Mouse (Mus musculus): ENCODE measurements around the gene Gstm4. TPM values are rescaled to one million over a fixed set of nuclear protein-coding genes. Genes with fewer than 3 reads are reported as not detected.
A peak's percentile ranks its signal among the peaks of the same experiment; 100 is the strongest.
"Not testable (repeated sequence)": the region's sequence is repeated elsewhere in the genome, so short reads cannot be mapped to it uniquely, and the experiment has no call there.

Gene Gstm4
- polyA plus RNA-seq, 1 experiment from 2014 or later = 13.8 TPM

DNA sequence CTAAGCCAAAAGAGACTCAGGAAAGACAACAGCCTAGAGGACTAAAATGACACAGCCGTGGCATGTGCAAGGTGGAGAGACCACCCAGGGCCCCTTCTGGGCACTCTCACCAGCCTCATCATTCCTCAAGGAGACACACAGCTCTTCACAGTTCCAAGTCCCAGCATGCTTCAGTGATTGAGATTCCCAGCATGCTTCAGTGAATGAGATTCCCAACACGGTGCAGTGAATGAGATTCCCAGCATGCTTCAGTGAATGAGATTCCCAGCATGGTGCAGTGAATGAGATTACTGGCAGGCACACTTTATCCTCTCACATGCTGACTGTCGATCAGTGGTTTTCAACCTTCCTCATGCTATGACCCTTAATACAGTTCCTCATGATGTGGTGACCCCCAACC is 33.1 kb downstream of the Gstm4 start:
- H3K4me3 ChIP-seq (replicated peaks) = no peak overlapping the region
- 0 out of 2 replicates have a peak overlapping the region, but pooled peaks have one; percentile 35 for H3K27ac ChIP-seq
- no peaks in the 10 kb centered on the region for H3K9me3 ChIP-seq
- peaks cover 11% of the 10 kb centered on the region for H3K4me1 ChIP-seq (replicated peaks)
- peak; percentile 74 for ATAC-seq
- WGBS = 19% methylated on average over 3 of the region's 3 CpGs
- H3K9ac ChIP-seq (replicated peaks) = no peak overlapping the region
- no peaks in the 10 kb centered on the region for H3K36me3 ChIP-seq
- no peak overlapping the region for H3K4me2 ChIP-seq (replicated peaks)
- peaks cover 6% of the 10 kb centered on the region; the same call in 1 of the 2 replicates for H3K27me3 ChIP-seq

DNA sequence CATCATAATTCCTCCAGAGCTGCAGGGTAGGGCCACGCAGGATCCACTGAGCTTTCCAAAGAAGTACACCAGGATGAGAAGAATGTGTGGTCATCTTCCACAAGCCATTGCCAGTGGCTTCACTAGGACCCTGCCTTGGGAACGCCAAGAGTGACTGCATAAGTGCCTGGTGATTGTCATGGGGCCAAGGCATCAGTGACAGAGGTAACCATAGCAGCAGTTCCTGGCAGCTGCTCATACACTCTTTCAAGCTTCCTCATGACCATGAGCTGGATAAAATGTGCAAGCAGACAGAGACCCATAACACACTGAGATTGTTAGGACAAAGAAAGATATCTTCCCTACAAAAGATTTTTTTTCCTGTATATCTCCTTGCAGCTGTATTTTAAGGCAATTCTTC is 34.4 kb downstream of the Gstm4 start:
- ATAC-seq = no peak
- Histone ChIP-seq H3K27ac (no peak overlapping the region), H3K27me3 (no peaks in the 10 kb centered on the region), H3K36me3 (no peaks in the 10 kb centered on the region), H3K4me3 (replicated peaks) (no peak overlapping the region), H3K9me3 (no peaks in the 10 kb centered on the region), H3K9ac (replicated peaks) (no peak overlapping the region), H3K4me1 (replicated peaks) (peaks cover 11% of the 10 kb centered on the region), H3K4me2 (replicated peaks) (no peak overlapping the region)
- 69% methylated on average over 2 of the region's 2 CpGs for WGBS

DNA sequence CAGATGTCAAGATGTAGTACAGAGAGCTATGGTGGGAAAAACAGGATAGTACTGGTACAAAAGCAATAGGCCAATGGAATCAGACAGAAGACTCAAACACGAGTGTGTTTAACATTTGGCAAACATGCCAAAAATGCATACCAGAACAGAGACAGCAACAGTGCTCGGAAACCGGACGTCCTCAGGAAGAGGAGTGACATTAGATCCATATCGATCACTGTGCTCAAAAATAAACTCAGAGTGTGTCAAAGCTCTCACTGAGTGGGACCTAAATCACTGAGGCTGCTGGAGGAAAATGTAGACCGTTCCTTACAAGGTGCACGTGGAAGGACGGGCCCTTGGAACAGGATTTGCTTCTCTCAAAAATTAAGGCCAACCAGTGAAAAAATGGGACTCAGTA is 42.7 kb downstream of the Gstm4 start:
- Histone ChIP-seq H3K36me3 (no peaks in the 10 kb centered on the region), H3K9ac (replicated peaks) (no peak overlapping the region), H3K4me3 (replicated peaks) (no peak overlapping the region), H3K9me3 (no peaks in the 10 kb centered on the region), H3K4me1 (replicated peaks) (no peaks in the 10 kb centered on the region), H3K4me2 (replicated peaks) (no peak overlapping the region), H3K27me3 (no peaks in the 10 kb centered on the region), H3K27ac (no peak overlapping the region)
- WGBS = 88% methylated on average over 8 of the region's 8 CpGs
- ATAC-seq = no peak

DNA sequence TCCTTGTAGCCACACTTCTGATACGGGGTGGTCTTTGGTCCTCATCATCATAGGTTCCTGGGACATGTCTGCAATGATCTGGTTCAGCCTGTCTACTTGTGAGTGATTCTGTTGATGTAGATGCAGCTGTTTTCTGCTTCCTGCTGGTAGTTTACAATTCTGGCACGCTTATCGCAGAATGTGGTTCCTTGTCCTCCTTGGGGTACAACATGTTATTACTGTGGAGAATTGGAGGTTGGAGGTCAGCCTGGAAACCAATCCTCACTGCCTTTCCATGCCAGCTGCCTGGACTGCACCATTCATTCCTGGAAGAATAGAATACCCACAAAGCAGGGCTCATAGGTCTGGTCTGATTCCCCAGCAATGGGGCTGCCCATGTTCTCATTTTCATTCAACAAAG is 45.2 kb downstream of the Gstm4 start:
- H3K9ac ChIP-seq (replicated peaks) = no peak overlapping the region
- H3K4me2 ChIP-seq (replicated peaks) = no peak overlapping the region
- H3K9me3 ChIP-seq = no peaks in the 10 kb centered on the region
- ATAC-seq = no peak
- 92% methylated on average over 3 of the region's 3 CpGs for WGBS
- H3K27me3 ChIP-seq = no peaks in the 10 kb centered on the region
- no peak overlapping the region for H3K4me3 ChIP-seq (replicated peaks)
- H3K36me3 ChIP-seq = no peaks in the 10 kb centered on the region
- no peaks in the 10 kb centered on the region for H3K4me1 ChIP-seq (replicated peaks)
- H3K27ac ChIP-seq = no peak overlapping the region

DNA sequence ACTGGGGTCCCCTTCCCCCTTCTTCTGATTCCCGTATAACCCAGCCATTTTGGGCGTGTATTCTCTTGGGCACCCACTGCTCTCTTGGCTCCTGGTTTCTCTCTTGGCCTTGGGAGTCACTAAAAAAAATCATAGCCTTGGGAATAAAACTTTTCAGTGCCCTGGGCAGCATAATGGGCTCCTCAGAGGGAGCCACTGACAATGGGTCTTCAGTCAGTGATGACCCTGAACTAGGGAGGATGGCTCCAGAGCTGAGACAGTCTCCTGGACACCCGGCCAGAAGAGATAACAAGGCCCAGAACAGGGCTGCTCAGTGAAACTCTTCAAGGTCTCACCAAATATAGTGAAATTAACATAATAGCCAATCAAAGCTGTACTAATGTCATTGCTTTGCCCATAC is 46.1 kb downstream of the Gstm4 start:
- Histone ChIP-seq H3K4me1 (replicated peaks) (no peaks in the 10 kb centered on the region), H3K36me3 (no peaks in the 10 kb centered on the region), H3K27ac (no peak overlapping the region), H3K9me3 (no peaks in the 10 kb centered on the region), H3K4me2 (replicated peaks) (no peak overlapping the region), H3K4me3 (replicated peaks) (no peak overlapping the region), H3K27me3 (no peaks in the 10 kb centered on the region), H3K9ac (replicated peaks) (no peak overlapping the region)
- 82% methylated on average over 3 of the region's 3 CpGs for WGBS
- no peak for ATAC-seq

DNA sequence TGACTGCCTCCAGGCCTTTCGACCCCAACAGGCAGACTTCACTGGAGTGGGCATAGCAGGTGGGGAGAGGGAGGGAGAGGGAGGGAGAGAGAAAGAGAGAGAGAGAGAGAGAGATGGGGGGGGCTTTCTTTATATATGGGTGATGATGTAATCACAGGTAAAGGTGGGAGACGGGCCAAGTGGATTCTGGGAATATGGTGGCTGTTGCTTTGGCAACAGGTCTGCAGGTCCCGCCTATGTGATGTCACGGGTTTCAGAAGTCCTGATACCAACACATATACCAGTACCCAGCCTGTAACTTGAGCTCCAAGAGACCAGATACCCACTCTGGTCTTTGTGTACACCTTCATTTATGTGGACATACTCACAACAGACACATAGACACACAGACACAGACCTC is 48.1 kb downstream of the Gstm4 start:
- H3K9me3 ChIP-seq = no peaks in the 10 kb centered on the region
- H3K36me3 ChIP-seq = no peaks in the 10 kb centered on the region
- H3K4me2 ChIP-seq (replicated peaks) = no peak overlapping the region
- ATAC-seq = no peak
- H3K9ac ChIP-seq (replicated peaks) = no peak overlapping the region
- WGBS = 91% methylated on average over 4 of the region's 4 CpGs
- H3K27ac ChIP-seq = no peak overlapping the region
- no peaks in the 10 kb centered on the region for H3K4me1 ChIP-seq (replicated peaks)
- H3K27me3 ChIP-seq = no peaks in the 10 kb centered on the region
- H3K4me3 ChIP-seq (replicated peaks) = no peak overlapping the region

DNA sequence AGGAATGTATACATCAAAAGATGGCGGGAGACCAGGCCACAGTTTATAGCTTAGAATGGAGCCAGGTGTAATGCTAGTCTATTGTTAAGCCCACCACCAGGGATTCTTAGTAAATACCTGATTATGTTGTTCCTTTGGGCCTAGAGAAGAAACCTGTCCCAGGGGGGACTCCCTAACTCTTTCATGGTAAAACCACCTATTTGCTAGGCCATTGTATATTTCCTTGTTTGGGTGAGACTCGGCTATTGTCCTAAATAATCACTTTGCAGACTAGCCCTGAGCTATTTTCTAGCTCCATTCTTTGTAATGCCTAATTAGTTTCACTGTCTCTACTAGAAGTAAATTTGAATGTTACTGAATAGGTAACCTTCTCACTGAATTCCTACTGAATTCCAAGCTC is 48.7 kb downstream of the Gstm4 start:
- ATAC-seq; H3K27me3 ChIP-seq; H3K4me2 ChIP-seq (replicated peaks); H3K4me1 ChIP-seq (replicated peaks); H3K9me3 ChIP-seq; H3K9ac ChIP-seq (replicated peaks); H3K4me3 ChIP-seq (replicated peaks); H3K36me3 ChIP-seq; H3K27ac ChIP-seq: not testable (repeated sequence)
- WGBS = 67% methylated on average over 2 of the region's 2 CpGs

Other genes starting within 250 kb of the Gstm4 start
- gene Eps8l3, start 167.7 kb downstream of the Gstm4 start, polyA plus RNA-seq (2015; fragmentation: Nextera tagmentation; extraction: Ambion mirVana) = 0.36 TPM in 1 of 2 replicates, not detected in the other
- gene Gstm5, start 149.1 kb downstream of the Gstm4 start, polyA plus RNA-seq (2015; fragmentation: Nextera tagmentation; extraction: Ambion mirVana) = 236 and 245 TPM in 2 replicates
- 100 and 107 TPM in 2 replicates for gene Gstm7, start 113.1 kb downstream of the Gstm4 start, polyA plus RNA-seq (2015; fragmentation: Nextera tagmentation; extraction: Ambion mirVana)
- gene Gstm6, start 101.1 kb downstream of the Gstm4 start, polyA plus RNA-seq (2015; fragmentation: Nextera tagmentation; extraction: Ambion mirVana) = 14.5 and 17.3 TPM in 2 replicates
- gene Gstm3, start 75.6 kb downstream of the Gstm4 start, polyA plus RNA-seq (2015; fragmentation: Nextera tagmentation; extraction: Ambion mirVana) = 0.26 TPM in 1 of 2 replicates, not detected in the other
- 6.0 and 6.2 TPM in 2 replicates for gene Gstm2, start 58.4 kb downstream of the Gstm4 start, polyA plus RNA-seq (2015; fragmentation: Nextera tagmentation; extraction: Ambion mirVana)
- 28.7 and 36.2 TPM in 2 replicates for gene Gstm1, start 26.9 kb downstream of the Gstm4 start, polyA plus RNA-seq (2015; fragmentation: Nextera tagmentation; extraction: Ambion mirVana)
- gene Ampd2, start 41.8 kb upstream of the Gstm4 start, polyA plus RNA-seq (2015; fragmentation: Nextera tagmentation; extraction: Ambion mirVana) = 53.6 and 54.5 TPM in 2 replicates
- 0.43 and 0.48 TPM in 2 replicates for gene Gnat2, start 47.9 kb upstream of the Gstm4 start, polyA plus RNA-seq (2015; fragmentation: Nextera tagmentation; extraction: Ambion mirVana)
- 148 and 152 TPM in 2 replicates for gene Gnai3, start 101.3 kb upstream of the Gstm4 start, polyA plus RNA-seq (2015; fragmentation: Nextera tagmentation; extraction: Ambion mirVana)
- gene Gpr61, start 110.0 kb upstream of the Gstm4 start, polyA plus RNA-seq (2015; fragmentation: Nextera tagmentation; extraction: Ambion mirVana) = 2.0 and 2.1 TPM in 2 replicates
- 9.9 and 11.0 TPM in 2 replicates for gene Amigo1, start 141.4 kb upstream of the Gstm4 start, polyA plus RNA-seq (2015; fragmentation: Nextera tagmentation; extraction: Ambion mirVana)
- 4.3 and 5.6 TPM in 2 replicates for gene Cyb561d1, start 156.3 kb upstream of the Gstm4 start, polyA plus RNA-seq (2015; fragmentation: Nextera tagmentation; extraction: Ambion mirVana)
- 27.8 and 28.8 TPM in 2 replicates for gene Atxn7l2, start 166.0 kb upstream of the Gstm4 start, polyA plus RNA-seq (2015; fragmentation: Nextera tagmentation; extraction: Ambion mirVana)
- 0.92 and 0.95 TPM in 2 replicates for gene Sypl2, start 181.8 kb upstream of the Gstm4 start, polyA plus RNA-seq (2015; fragmentation: Nextera tagmentation; extraction: Ambion mirVana)
- 242 and 257 TPM in 2 replicates for gene Psma5, start 212.0 kb upstream of the Gstm4 start, polyA plus RNA-seq (2015; fragmentation: Nextera tagmentation; extraction: Ambion mirVana)
- gene Sort1, start 239.2 kb upstream of the Gstm4 start, polyA plus RNA-seq (2015; fragmentation: Nextera tagmentation; extraction: Ambion mirVana) = 14.9 and 18.3 TPM in 2 replicates